Mouse (Mus musculus): ENCODE measurements at regions not wholly inside any gene's neighbourhood (a gene's known extent, or its start where the extent isn't known, plus 50 kb on each side); places are given as distances from the start of the nearest gene placed in this dataset.

- no peak for DNase-seq (ENCODE audit: low spot score)
These were observed 84.5 kb upstream of the Smim23 start for GRCm38 (mm10) chr11:32908723-32909411.

GRCm38 (mm10) chr11:32907520-32908233 lies 83.3 kb upstream of the Smim23 start:
- DNase-seq (ENCODE audit: low spot score), result no peak

GRCm38 (mm10) chr11:32903970-32904369 lies 79.6 kb upstream of the Smim23 start:
- DNase-seq (ENCODE audit: low spot score), result no peak

GRCm38 (mm10) chr11:32903389-32903788 lies 79.0 kb upstream of the Smim23 start:
- DNase-seq (ENCODE audit: low spot score), result no peak

- peak; percentile 39 for DNase-seq (ENCODE audit: low spot score)
These were observed 78.5 kb upstream of the Smim23 start for GRCm38 (mm10) chr11:32902923-32903322.

- DNase-seq (ENCODE audit: low spot score), result no peak
These were observed 76.0 kb upstream of the Smim23 start for GRCm38 (mm10) chr11:32900437-32900836.

GRCm38 (mm10) chr11:32899604-32900216 lies 75.3 kb upstream of the Smim23 start:
- DNase-seq (ENCODE audit: low spot score), result no peak

GRCm38 (mm10) chr11:32895400-32895799 lies 71.0 kb upstream of the Smim23 start:
- no peak for DNase-seq (ENCODE audit: low spot score)

GRCm38 (mm10) chr11:32893146-32893903 lies 68.9 kb upstream of the Smim23 start:
- no peak for DNase-seq (ENCODE audit: low spot score)

GRCm38 (mm10) chr11:32892496-32892895 lies 68.1 kb upstream of the Smim23 start:
- no peak for DNase-seq (ENCODE audit: low spot score)

- peak; percentile 34 for DNase-seq (ENCODE audit: low spot score)
These were observed 64.8 kb upstream of the Smim23 start for GRCm38 (mm10) chr11:32889248-32889647.

- no peak for DNase-seq (ENCODE audit: low spot score)
These were observed 60.3 kb upstream of the Smim23 start for GRCm38 (mm10) chr11:32884744-32885143.

- peak; percentile 60 for DNase-seq (ENCODE audit: low spot score)
These were observed 58.9 kb upstream of the Smim23 start for GRCm38 (mm10) chr11:32883062-32883852.

GRCm38 (mm10) chr11:32878967-32879366 lies 54.6 kb upstream of the Smim23 start:
- DNase-seq (ENCODE audit: low spot score), result no peak
